8 mouse cellular contexts compared by ENCODE assay signal in genomic region chr1:138841306-138842095, GRCm38 (mm10). TPM values are rescaled to one million over a fixed set of nuclear protein-coding genes. Genes with fewer than 3 reads are reported as not detected.
DNase-seq lines count a peak whose midpoint lies in the region; ATAC-seq and TF ChIP-seq lines count a peak whose summit lies in the region.

No protein-coding gene starts in this region.

- TF ChIP-seq CTCF in lung, embryonic 14.5 days (IDR thresholded peaks at IDR 0.05; ENCODE audit: low read depth), result no peak

- no peaks in the 10 kb centered on the region for H3K9me3 ChIP-seq in lung, embryonic 14.5 days (ENCODE audit: low read depth, low read length)
- no peaks in the 10 kb centered on the region for H3K9me3 ChIP-seq in forebrain, embryonic 16.5 days (ENCODE audit: control insufficient read depth, low read length)
- no peaks in the 10 kb centered on the region for H3K9me3 ChIP-seq in kidney, embryonic 15.5 days (replicated peaks)

- H3K36me3 ChIP-seq in lung, embryonic 14.5 days (ENCODE audit: insufficient read depth), result no peaks in the 10 kb centered on the region
- no peaks in the 10 kb centered on the region for H3K36me3 ChIP-seq in forebrain, embryonic 16.5 days (ENCODE audit: control insufficient read depth, insufficient read depth)
- no peaks in the 10 kb centered on the region for H3K36me3 ChIP-seq in kidney, embryonic 15.5 days

- peak; percentile 71 for DNase-seq in lung, embryonic 14.5 days
- no peak for DNase-seq in lung, postnatal 10 days
- DNase-seq in adrenal gland, postnatal 36 days, result peak; percentile 30 to 32
- DNase-seq in naive thymus-derived CD4-positive, alpha-beta T cell, adult 2 months (ENCODE audit: low read depth), result peak; percentile 52
- no peak for DNase-seq in layer of hippocampus, adult 11-12 months (ENCODE audit: low spot score)

- no peak overlapping the region for H3K27ac ChIP-seq in lung, embryonic 14.5 days (ENCODE audit: low read depth)
- peak overlapping the region; percentile 49 for H3K27ac ChIP-seq in forebrain, embryonic 16.5 days (ENCODE audit: low read length)
- no peak overlapping the region for H3K27ac ChIP-seq in kidney, embryonic 15.5 days

- peak overlapping the region; percentile 65 for H3K4me2 ChIP-seq in lung, embryonic 14.5 days
- peak overlapping the region; percentile 61 for H3K4me2 ChIP-seq in forebrain, embryonic 16.5 days (ENCODE audit: low read length)
- H3K4me2 ChIP-seq in kidney, embryonic 15.5 days, result peak overlapping the region; percentile 61

- H3K9ac ChIP-seq in lung, embryonic 14.5 days, result no peak overlapping the region
- H3K9ac ChIP-seq in forebrain, embryonic 16.5 days (replicated peaks; ENCODE audit: low read depth, low read length), result peak overlapping the region; percentile 60
- 0 out of 2 replicates have a peak overlapping the region, but pooled peaks have one; percentile 3 for H3K9ac ChIP-seq in kidney, embryonic 15.5 days

- peak overlapping the region; percentile 31 for H3K4me3 ChIP-seq in lung, embryonic 14.5 days (ENCODE audit: low read depth, low read length)
- H3K4me3 ChIP-seq in forebrain, embryonic 16.5 days (replicated peaks; ENCODE audit: low read length), result peak overlapping the region; percentile 40
- H3K4me3 ChIP-seq in kidney, embryonic 15.5 days (replicated peaks), result peak overlapping the region; percentile 39

- 1% methylated on average over 54 of the region's 54 CpGs for WGBS in lung, embryonic 14.5 days
- under 1% methylated on average over 54 of the region's 54 CpGs for WGBS in forebrain, embryonic 16.5 days
- WGBS in kidney, embryonic 15.5 days, result 2% methylated on average over 54 of the region's 54 CpGs

- peak; percentile 49; the same call in 1 of the 2 replicates for ATAC-seq in lung, embryonic 14.5 days (ENCODE audit: insufficient read depth)
- ATAC-seq in forebrain, embryonic 16.5 days, result peak; percentile 49
- peak; percentile 33; the same call in 1 of the 2 replicates for ATAC-seq in kidney, embryonic 15.5 days (replicated peaks; ENCODE audit: low FRiP score)
- ATAC-seq in erythroid progenitor cell, adult 5-6 weeks (replicated peaks; ENCODE audit: low FRiP score, poor library complexity, severe bottlenecking), result no peak

- 0 out of 2 replicates have a peak, but pooled peaks cover 6% of the 10 kb centered on the region for H3K4me1 ChIP-seq in lung, embryonic 14.5 days (ENCODE audit: insufficient read depth)
- H3K4me1 ChIP-seq in forebrain, embryonic 16.5 days (replicated peaks; ENCODE audit: control insufficient read depth, insufficient read depth, low read length), result peaks cover 35% of the 10 kb centered on the region
- H3K4me1 ChIP-seq in kidney, embryonic 15.5 days, result peaks cover 37% of the 10 kb centered on the region

- H3K27me3 ChIP-seq in lung, embryonic 14.5 days (ENCODE audit: insufficient read depth, low read length), result peaks cover 97% of the 10 kb centered on the region
- peaks cover 48% of the 10 kb centered on the region for H3K27me3 ChIP-seq in forebrain, embryonic 16.5 days (replicated peaks; ENCODE audit: control insufficient read depth, insufficient read depth, low read length)
- H3K27me3 ChIP-seq in kidney, embryonic 15.5 days, result peaks cover 97% of the 10 kb centered on the region

RNA-seq across cellular contexts. Expression of gene Lhx9, which starts 6.9 kb away (rescaled TPM):
- 0.05 TPM in 1 of 2 replicates, not detected in the other for polyA plus RNA-seq in lung, embryonic 14.5 days (2014; fragmentation: Nextera tagmentation; extraction: Ambion mirVana)
- under 1 TPM in 1 of 2 experiments, not detected in 1; 0.07 TPM for total RNA-seq in adrenal gland, postnatal 36 days (2021)
- 8.5 and 17.0 TPM in 2 replicates for polyA plus RNA-seq in forebrain, embryonic 16.5 days (2015; fragmentation: Nextera tagmentation; extraction: Ambion mirVana)
- polyA plus RNA-seq in kidney, embryonic 15.5 days (2015; fragmentation: Nextera tagmentation; extraction: Ambion mirVana), result 0.33 and 0.38 TPM in 2 replicates
- total RNA-seq in erythroid progenitor cell, adult 5-6 weeks (2015; ENCODE audit: low replicate concordance), result not detected in 2 replicates
- total RNA-seq in erythroid progenitor cell, adult 5-6 weeks (2017; ENCODE audit: low replicate concordance), result not detected in 2 replicates

RNA-seq across cellular contexts. Expression of gene 2310009B15Rik, which starts 15.2 kb away (rescaled TPM):
- polyA plus RNA-seq in lung, embryonic 14.5 days (2014; fragmentation: Nextera tagmentation; extraction: Ambion mirVana), result 54.2 and 61.7 TPM in 2 replicates
- 10 to 100 TPM; 19.3 to 20.7 TPM for total RNA-seq in adrenal gland, postnatal 36 days (2021)
- 23.0 and 26.4 TPM in 2 replicates for polyA plus RNA-seq in forebrain, embryonic 16.5 days (2015; fragmentation: Nextera tagmentation; extraction: Ambion mirVana)
- polyA plus RNA-seq in kidney, embryonic 15.5 days (2015; fragmentation: Nextera tagmentation; extraction: Ambion mirVana), result 42.3 and 44.7 TPM in 2 replicates
- total RNA-seq in erythroid progenitor cell, adult 5-6 weeks (2015; ENCODE audit: low replicate concordance), result not detected in 2 replicates
- total RNA-seq in erythroid progenitor cell, adult 5-6 weeks (2017; ENCODE audit: low replicate concordance), result not detected in 2 replicates

Comparison
In these comparisons a context has a peak if more than half of its experiments do, and no peak if none do; other contexts are left out.
1. DNase-seq: peak in lung, embryonic 14.5 days (single experiment), adrenal gland, postnatal 36 days (2 of 2) and naive thymus-derived CD4-positive, alpha-beta T cell, adult 2 months (single experiment); none in lung, postnatal 10 days (single experiment) and layer of hippocampus, adult 11-12 months (single experiment).
2. Peak in every context shown above with its lines, with median percentiles within 50 percentile points of each other: H3K4me2 ChIP-seq and H3K4me3 ChIP-seq.